Comparison of ENCODE assay signal across 8 mouse cellular contexts in genomic region chr4:84362337-84362823, GRCm38 (mm10).
DNase-seq lines count a peak whose midpoint lies in the region; ATAC-seq and TF ChIP-seq lines count a peak whose summit lies in the region.
"Had no signal": no experiment of that assay in that cellular context is flagged by ENCODE, and none has a peak within 500 bp of the region (broad histone marks: within the 10 kb centered on the region; RNA-seq: fewer than 3 reads in every experiment).

No protein-coding gene starts in this region.

- no peak overlapping the region for H3K9ac ChIP-seq in embryonic facial prominence, embryonic 13.5 days
- H3K9ac ChIP-seq in stomach, embryonic 14.5 days (replicated peaks; ENCODE audit: low read depth, low read length) = no peak overlapping the region
- H3K9ac ChIP-seq: liver, embryonic 13.5 days had no signal

- no peak for TF ChIP-seq POLR2A in lung, adult 2 months (IDR thresholded peaks at IDR 0.05; ENCODE audit: borderline replicate concordance, extremely low read depth, low read depth, low read length)

- H3K4me3 ChIP-seq in lung, adult 2 months (replicated peaks; ENCODE audit: extremely low read depth, low read depth, low read length) = no peak overlapping the region
- H3K4me3 ChIP-seq in embryonic facial prominence, embryonic 13.5 days = no peak overlapping the region
- no peak overlapping the region for H3K4me3 ChIP-seq in stomach, embryonic 14.5 days (ENCODE audit: low read depth, low read length)
- H3K4me3 ChIP-seq: liver, embryonic 13.5 days had no signal

- H3K27ac ChIP-seq in embryonic facial prominence, embryonic 13.5 days = peak overlapping the region; percentile 77
- H3K27ac ChIP-seq in stomach, embryonic 14.5 days (ENCODE audit: low read length) = peak overlapping the region; percentile 58; the same call in 1 of the 2 replicates
- H3K27ac ChIP-seq: liver, embryonic 13.5 days had no signal

- no peaks in the 10 kb centered on the region for H3K9me3 ChIP-seq in embryonic facial prominence, embryonic 13.5 days
- H3K9me3 ChIP-seq in stomach, embryonic 14.5 days (ENCODE audit: control insufficient read depth, low read depth, low read length) = no peaks in the 10 kb centered on the region
- H3K9me3 ChIP-seq: liver, embryonic 13.5 days had no signal

- no peaks in the 10 kb centered on the region; the same call in 1 of the 2 replicates for H3K4me1 ChIP-seq in lung, adult 2 months (ENCODE audit: control insufficient read depth, insufficient read depth, low read length)
- peaks cover 34% of the 10 kb centered on the region for H3K4me1 ChIP-seq in embryonic facial prominence, embryonic 13.5 days
- peaks cover 11% of the 10 kb centered on the region; the same call in 1 of the 2 replicates for H3K4me1 ChIP-seq in stomach, embryonic 14.5 days (ENCODE audit: control insufficient read depth, insufficient read depth, low read length)
- H3K4me1 ChIP-seq: liver, embryonic 13.5 days had no signal

- no peaks in the 10 kb centered on the region for H3K36me3 ChIP-seq in embryonic facial prominence, embryonic 13.5 days
- H3K36me3 ChIP-seq in stomach, embryonic 14.5 days (ENCODE audit: control insufficient read depth, insufficient read depth, low read length) = no peaks in the 10 kb centered on the region
- H3K36me3 ChIP-seq: liver, embryonic 13.5 days had no signal

- 30% methylated on average over 8 of the region's 8 CpGs for WGBS in lung, adult 2 months
- 13% methylated on average over 8 of the region's 8 CpGs for WGBS in embryonic facial prominence, embryonic 13.5 days
- 34% methylated on average over 8 of the region's 8 CpGs for WGBS in stomach, embryonic 14.5 days

- no peak for TF ChIP-seq CTCF in lung, adult 2 months (IDR thresholded peaks at IDR 0.05; ENCODE audit: insufficient read depth, low read length)

- H3K4me2 ChIP-seq in embryonic facial prominence, embryonic 13.5 days = peak overlapping the region; percentile 14; the same call in 1 of the 2 replicates
- H3K4me2 ChIP-seq in stomach, embryonic 14.5 days (replicated peaks; ENCODE audit: low read depth, low read length) = no peak overlapping the region
- H3K4me2 ChIP-seq: liver, embryonic 13.5 days had no signal

- 0 out of 2 replicates have a peak, but pooled peaks have one; percentile 43 for ATAC-seq in embryonic facial prominence, embryonic 13.5 days (ENCODE audit: insufficient number of reproducible peaks, insufficient read depth, low FRiP score, low TSS enrichment, low read depth)
- ATAC-seq in hematopoietic stem cell, adult 5-6 weeks (replicated peaks in 1 of 2; ENCODE audit: insufficient read depth in 1 of 2, low FRiP score in 2 of 2, low TSS enrichment in 1 of 2, low read depth in 1 of 2, poor library complexity in 2 of 2, severe bottlenecking in 2 of 2) = peak; percentile 69 to 80
- no peak; the same call in 1 of the 2 replicates for ATAC-seq in stomach, embryonic 14.5 days (ENCODE audit: insufficient number of reproducible peaks, insufficient read depth, low FRiP score, low read depth)

- no peaks in the 10 kb centered on the region for H3K27me3 ChIP-seq in embryonic facial prominence, embryonic 13.5 days
- no peaks in the 10 kb centered on the region for H3K27me3 ChIP-seq in stomach, embryonic 14.5 days (ENCODE audit: control insufficient read depth, insufficient read depth, low read length)
- H3K27me3 ChIP-seq: liver, embryonic 13.5 days had no signal

- DNase-seq in lung, adult 18-20 months = peak; percentile 4 to 10
- no peak for DNase-seq in lung, adult 2 months
- DNase-seq in left cerebral cortex, adult 11 months (ENCODE audit: low spot score) = no peak
- DNase-seq in layer of hippocampus, postnatal 14 days (ENCODE audit: low spot score in 2 of 2) = no peak
- DNase-seq: liver, embryonic 13.5 days had no signal

Comparison
In these comparisons a context has a peak if more than half of its experiments do, and no peak if none do; other contexts are left out.
1. DNase-seq: peak in lung, adult 18-20 months (2 of 2); none in lung, adult 2 months (single experiment), left cerebral cortex, adult 11 months (single experiment) and layer of hippocampus, postnatal 14 days (0 of 2).